ENCODE assay signal across 9 mouse cellular contexts in genomic region chr6:119237427-119237989, GRCm38 (mm10). TPM values are rescaled to one million over a fixed set of nuclear protein-coding genes. Genes with fewer than 3 reads are reported as not detected.
DNase-seq lines count a peak whose midpoint lies in the region; TF ChIP-seq lines count a peak whose summit lies in the region.
"Had no signal": no experiment of that assay in that cellular context is flagged by ENCODE, and none has a peak within 500 bp of the region (broad histone marks: within the 10 kb centered on the region; RNA-seq: fewer than 3 reads in every experiment).

No protein-coding gene starts in this region.

- TF ChIP-seq CTCF in heart, adult 2 months (IDR thresholded peaks at IDR 0.05) = no peak

- no peak overlapping the region for H3K27ac ChIP-seq in heart, adult 2 months
- H3K27ac ChIP-seq: embryonic facial prominence, embryonic 13.5 days had no signal

- no peak for TF ChIP-seq EP300 in heart, adult 2 months (IDR thresholded peaks at IDR 0.05; ENCODE audit: insufficient read depth, low read depth, low read length)

- no peak for TF ChIP-seq POLR2A in heart, adult 2 months (IDR thresholded peaks at IDR 0.05; ENCODE audit: insufficient read depth, low read depth, low read length)

- no peaks in the 10 kb centered on the region for H3K79me2 ChIP-seq in heart, adult 2 months (replicated peaks; ENCODE audit: control insufficient read depth, insufficient read depth, low read length)

- H3K36me3 ChIP-seq in heart, adult 2 months (ENCODE audit: control insufficient read depth, insufficient read depth, low read length) = no peaks in the 10 kb centered on the region
- H3K36me3 ChIP-seq: embryonic facial prominence, embryonic 13.5 days had no signal

- H3K9ac ChIP-seq in heart, adult 2 months (ENCODE audit: low read depth, low read length) = no peak overlapping the region
- H3K9ac ChIP-seq: embryonic facial prominence, embryonic 13.5 days had no signal

- intact Hi-C loops in heart, postnatal 10 days (cut with DNase I) = no loop called here
- intact Hi-C loops in heart, adult 2 months (cut with DNase I) = loop anchor here (5.0 kb wide), 1 partner anchor 85 kb away; no protein-coding TSS in a partner anchor

- no peaks in the 10 kb centered on the region for H3K4me1 ChIP-seq in heart, adult 2 months (ENCODE audit: control insufficient read depth, insufficient read depth, low read length)

- WGBS in heart, adult 2 months = 31% methylated on average over 8 of the region's 8 CpGs

- H3K4me3 ChIP-seq in heart, adult 2 months = no peak overlapping the region
- H3K4me3 ChIP-seq: embryonic facial prominence, embryonic 13.5 days had no signal

- DNase-seq in heart, postnatal 10 days = peak; percentile 44 to 64
- no peak for DNase-seq in heart, adult 2 months
- DNase-seq in MN1 (ENCODE audit: low spot score) = peak; percentile 79
- peak; percentile 83 for DNase-seq in cerebellum, adult 8-10 months
- DNase-seq in layer of hippocampus, adult 18-20 months (ENCODE audit: low spot score in 2 of 2) = peak; percentile 52 to 56
- DNase-seq in lung, postnatal 4 days = peak; percentile 79 to 85
- no peak for DNase-seq in spleen, postnatal 10 days (ENCODE audit: low spot score in 2 of 2)
- no peak for DNase-seq in spleen, adult 18-20 months

- H3K27me3 ChIP-seq in heart, adult 2 months (ENCODE audit: control insufficient read depth, insufficient read depth, low read length) = no peaks in the 10 kb centered on the region
- H3K27me3 ChIP-seq: embryonic facial prominence, embryonic 13.5 days had no signal

RNA-seq across cellular contexts. Expression of gene Cacna2d4, which starts 1.2 kb away (rescaled TPM):
- not detected for total RNA-seq in heart, postnatal 10 days (2021)
- not detected for total RNA-seq in heart, adult 2 months (2021)
- polyA plus RNA-seq in heart, adult 2 months (2012; rRNA removed) = 0.23 TPM in 2 replicates
- total RNA-seq in layer of hippocampus, adult 18-20 months (2021) = 1 to 10 TPM in 1 of 2 experiments, under 1 TPM in 1; 0.52 to 1.0 TPM
- polyA plus RNA-seq: embryonic facial prominence, embryonic 13.5 days had no signal

RNA-seq across cellular contexts. Expression of gene Cacna1c, which starts 41.3 kb away (rescaled TPM):
- total RNA-seq in heart, postnatal 10 days (2021) = 100 to 1,000 TPM; 207 to 222 TPM
- total RNA-seq in heart, adult 2 months (2021) = 100 to 1,000 TPM; 194 to 228 TPM
- polyA plus RNA-seq in heart, adult 2 months (2012; rRNA removed) = 56.8 and 76.3 TPM in 2 replicates
- 10 to 100 TPM; 73.0 to 73.5 TPM for total RNA-seq in layer of hippocampus, adult 18-20 months (2021)

Comparison
In these comparisons a context has a peak if more than half of its experiments do, and no peak if none do; other contexts are left out.
1. DNase-seq: peak in heart, postnatal 10 days (2 of 2), MN1 (single experiment), cerebellum, adult 8-10 months (single experiment), layer of hippocampus, adult 18-20 months (2 of 2) and lung, postnatal 4 days (2 of 2); none in heart, adult 2 months (0 of 2), spleen, postnatal 10 days (0 of 2) and spleen, adult 18-20 months (0 of 2).